Mouse (Mus musculus) c-Kit-positive CD71-negative TER-119-negative erythroid progenitor cells, embryonic 14.5 days (primary cell): ENCODE measurements around the gene Vinac1.

Source experiments
- DNase-seq: peaks from one replicate; pipeline ENCODE4 v3.0.0-alpha.2; 2013; ENCODE audit warnings: low read depth

Vinac1 gene

GRCm38 (mm10) chr2:129047811-129048210, at the start of gene Vinac1:
Gene Vinac1, minus strand, starts transcription at chr2:129048172.
- DNase-seq = no peak

GRCm38 (mm10) chr2:129093926-129094724, 46.2 kb upstream of the Vinac1 start:
- no peak for DNase-seq

DNA sequence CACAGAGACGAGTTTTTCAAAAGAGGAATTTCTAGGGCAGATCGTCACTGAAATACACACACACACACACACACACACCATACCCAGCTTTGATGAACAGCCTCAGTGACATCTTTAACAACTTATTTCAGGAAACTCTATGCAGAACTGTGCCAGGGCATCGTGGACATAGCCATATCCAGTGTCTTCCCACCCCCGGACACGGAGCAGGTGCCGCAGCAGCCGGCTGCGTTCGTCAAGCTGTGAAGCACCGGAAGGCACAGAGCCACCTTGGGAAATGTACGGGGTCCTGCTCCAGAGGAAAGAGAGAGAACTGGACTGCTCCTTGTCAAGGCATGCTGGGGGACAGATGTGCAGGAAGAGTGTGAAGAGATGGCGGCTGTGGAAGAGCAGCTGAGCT, 44.8 kb upstream of the Vinac1 start:
- no peak for DNase-seq

- DNase-seq = no peak
These were observed 42.4 kb upstream of the Vinac1 start for GRCm38 (mm10) chr2:129090370-129090769.

DNA sequence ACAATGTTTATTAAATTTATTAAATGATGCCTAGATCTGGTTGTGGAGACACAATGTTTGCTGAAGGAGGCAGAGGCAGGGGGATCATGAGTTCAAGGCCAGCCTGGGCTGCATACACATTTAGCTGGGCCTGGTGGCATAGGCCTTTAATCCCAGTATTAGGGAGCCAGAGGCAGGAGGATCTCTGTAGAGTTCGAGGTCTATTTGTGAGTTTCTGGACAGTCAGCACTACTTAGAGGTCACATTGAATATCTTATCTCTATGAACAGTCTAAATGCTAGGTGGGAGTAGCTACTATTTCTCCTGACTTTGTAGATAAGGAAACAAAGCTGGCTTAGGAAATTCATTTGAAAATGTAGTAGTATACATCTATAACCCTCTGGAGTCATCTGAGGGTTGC, 39.5 kb upstream of the Vinac1 start:
- DNase-seq = no peak

DNA sequence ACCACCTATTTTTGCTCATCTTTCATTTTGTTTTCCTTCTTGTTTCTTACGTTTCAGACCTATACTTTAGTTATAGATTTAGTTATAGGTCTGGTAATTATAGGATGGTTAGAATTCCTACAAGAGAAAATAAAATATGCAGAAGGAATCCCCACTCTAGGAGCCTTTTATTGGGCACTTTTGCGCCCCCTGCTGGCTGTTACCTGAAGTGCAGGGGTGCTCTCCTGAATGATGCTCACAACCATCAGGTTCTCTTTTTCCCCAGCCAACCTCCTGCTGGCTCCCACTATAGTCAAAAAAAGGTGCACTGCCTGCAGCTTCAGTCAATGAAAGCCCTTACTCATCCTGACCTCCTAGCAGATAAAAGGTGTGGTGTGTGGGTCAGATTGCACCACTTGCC, 37.0 kb upstream of the Vinac1 start:
- DNase-seq = no peak

- no peak for DNase-seq
These were observed 35.5 kb upstream of the Vinac1 start for GRCm38 (mm10) chr2:129083514-129083913.

- DNase-seq = no peak
These were observed 33.1 kb upstream of the Vinac1 start for GRCm38 (mm10) chr2:129081097-129081496.

GRCm38 (mm10) chr2:129079194-129079593, 31.2 kb upstream of the Vinac1 start:
- no peak for DNase-seq

DNA sequence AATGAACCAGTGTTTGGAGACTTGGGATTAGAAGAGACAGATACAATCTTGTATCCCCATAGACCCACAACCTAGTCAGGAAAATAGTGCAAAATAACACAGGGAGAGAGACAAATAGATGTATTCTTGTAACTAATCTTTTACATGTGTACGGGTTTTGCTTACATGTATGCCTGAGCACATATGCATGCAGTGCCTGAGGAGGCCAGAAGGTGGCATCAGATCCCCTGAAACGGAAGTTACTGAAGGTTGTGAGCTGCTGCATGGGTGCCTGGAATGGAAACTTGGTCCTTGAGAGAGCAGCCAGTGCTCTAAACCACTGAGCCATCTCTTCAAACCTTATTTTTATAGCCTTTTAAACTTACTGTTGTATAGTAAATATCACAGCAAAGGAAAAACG, 30.3 kb upstream of the Vinac1 start:
- DNase-seq = no peak

- no peak for DNase-seq
These were observed 22.3 kb upstream of the Vinac1 start for GRCm38 (mm10) chr2:129070296-129070695.

GRCm38 (mm10) chr2:129066326-129066725, 18.4 kb upstream of the Vinac1 start:
- peak; percentile 33 for DNase-seq

DNA sequence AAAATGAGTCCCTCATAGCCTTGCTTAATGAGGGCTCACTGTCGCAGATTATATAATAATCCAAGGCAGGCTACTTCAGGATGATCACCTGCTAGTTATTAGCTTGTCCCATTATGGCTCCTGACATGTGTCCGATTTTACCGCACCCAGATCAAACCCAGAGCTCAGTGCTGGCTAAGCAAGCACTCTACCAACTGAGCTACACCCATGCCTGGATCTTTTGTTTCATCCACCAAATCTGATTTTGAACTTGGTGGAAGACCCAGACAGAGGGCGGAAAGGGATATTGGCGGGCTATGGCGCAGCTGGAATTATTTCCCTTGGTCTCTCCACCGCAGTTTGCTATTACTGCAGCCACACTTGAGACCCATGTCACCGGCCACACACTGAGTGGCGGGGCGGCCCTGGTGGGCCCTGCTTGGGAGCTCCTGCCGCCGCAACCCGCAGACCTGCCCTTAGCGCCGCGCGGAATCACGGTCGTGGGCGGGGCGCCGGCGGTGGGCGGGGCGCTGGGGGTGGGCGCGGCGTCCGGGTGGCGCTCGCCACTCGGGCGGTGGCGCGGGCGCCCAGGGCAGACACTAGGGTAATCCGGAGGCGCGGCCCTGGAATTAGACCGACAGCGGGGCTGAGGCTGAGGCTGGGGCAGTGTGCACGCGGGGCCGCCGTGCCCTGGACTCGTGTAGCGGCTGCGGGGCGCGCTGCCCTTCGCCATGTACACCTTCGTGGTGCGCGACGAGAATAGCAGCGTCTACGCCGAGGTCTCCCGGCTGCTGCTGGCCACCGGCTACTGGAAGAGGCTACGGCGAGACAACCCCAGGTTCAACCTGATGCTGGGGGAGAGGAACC, 17.7 kb upstream of the Vinac1 start, which contains the start of gene Ttl:
Gene Ttl (plus strand): TSS at position 506 of the 846 bp plus-strand sequence.
- peak; percentile 52 for DNase-seq

DNA sequence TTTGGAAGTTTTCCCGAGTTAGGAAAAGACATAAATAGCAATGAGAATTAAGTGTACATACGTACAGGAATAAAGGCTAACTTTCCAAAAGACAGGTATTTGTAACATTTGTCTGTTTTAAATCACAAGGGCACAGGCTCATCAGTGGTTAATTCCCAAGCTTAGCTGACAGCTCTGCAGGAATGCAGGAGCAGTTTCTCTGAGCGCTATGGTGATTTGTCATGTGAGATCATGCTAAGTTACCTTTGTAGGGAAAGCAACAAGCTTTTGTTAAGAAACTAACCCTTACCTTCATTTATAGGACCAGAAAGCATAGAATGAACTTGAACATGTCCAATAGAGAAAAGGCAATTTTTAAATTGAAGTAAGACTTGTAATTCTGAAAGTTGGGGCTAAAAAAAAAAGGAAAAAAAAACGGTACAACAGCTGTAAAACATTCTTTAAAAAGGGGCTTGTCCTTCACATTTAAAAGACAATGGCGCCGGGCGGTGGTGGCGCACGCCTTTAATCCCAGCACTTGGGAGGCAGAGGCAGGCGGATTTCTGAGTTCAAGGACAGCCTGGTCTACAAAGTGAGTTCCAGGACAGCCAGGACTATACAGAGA, 13.6 kb upstream of the Vinac1 start:
- no peak for DNase-seq

GRCm38 (mm10) chr2:129057920-129058361, 10.0 kb upstream of the Vinac1 start:
- DNase-seq = no peak

GRCm38 (mm10) chr2:129057256-129057655, 9.3 kb upstream of the Vinac1 start:
- DNase-seq = no peak

DNA sequence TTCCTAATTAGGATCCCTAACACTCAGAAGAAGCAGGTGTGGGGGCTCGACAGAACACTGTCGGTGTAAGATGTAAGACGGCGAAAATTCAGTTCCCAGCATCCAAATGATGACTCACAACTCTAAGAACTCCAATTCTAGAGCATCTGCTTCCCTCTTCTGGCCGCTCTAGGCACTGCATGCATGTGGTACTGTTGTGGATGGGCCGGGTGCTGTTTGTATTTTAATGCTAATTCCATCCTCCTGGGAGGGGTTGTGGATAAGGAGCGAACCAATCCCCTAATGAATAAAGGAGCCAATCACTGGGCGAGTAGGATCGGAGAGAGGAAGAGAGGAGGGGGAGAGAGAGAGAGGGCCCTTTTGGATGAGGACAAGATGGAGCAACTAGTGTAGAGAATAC, 8.6 kb upstream of the Vinac1 start:
- no peak for DNase-seq

DNA sequence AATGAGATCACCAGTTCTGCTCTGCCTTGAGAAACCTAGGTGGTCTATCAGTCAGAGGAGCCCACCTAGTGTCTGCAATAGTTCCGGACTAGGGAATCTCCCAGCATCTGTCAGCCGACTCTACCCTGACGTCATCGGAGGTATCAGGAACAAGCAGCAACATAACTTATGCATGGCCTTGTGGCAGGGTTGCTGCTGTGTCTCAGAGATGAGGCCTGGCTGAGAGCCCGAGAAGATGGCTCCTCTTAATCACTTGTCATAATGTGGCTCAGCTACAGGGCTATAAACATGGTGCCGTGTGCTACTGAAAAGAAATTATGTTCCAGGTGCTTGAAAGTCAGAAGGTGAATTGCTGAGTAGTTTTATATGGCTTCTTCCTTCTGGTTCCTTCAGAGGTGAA, 7.8 kb upstream of the Vinac1 start:
- DNase-seq = no peak

DNA sequence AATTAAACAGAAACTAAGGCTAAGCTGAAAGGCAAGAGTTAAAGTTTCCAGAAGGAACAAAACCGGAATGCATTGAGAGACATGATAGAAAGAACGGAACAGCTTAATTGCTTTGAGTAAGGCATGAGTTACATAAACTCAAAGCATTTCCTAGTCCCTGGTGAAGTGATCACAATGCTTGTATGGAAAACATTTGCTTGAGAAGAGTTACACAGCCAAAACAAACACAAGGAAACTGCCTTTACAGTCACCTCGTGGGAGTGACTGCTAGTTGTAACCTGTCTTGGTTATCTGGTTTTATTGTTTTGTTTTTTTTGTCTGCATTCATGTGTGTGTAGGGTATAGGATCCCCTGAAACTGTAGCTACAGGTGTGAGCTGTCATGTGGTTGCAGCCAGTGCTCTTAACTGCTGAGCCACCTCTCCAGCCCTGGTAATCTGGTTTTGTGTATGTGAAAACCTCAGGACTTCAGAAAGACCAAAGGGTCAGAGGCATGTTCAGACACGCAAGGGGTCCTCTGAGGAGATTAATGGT, 4.5 kb upstream of the Vinac1 start:
- no peak for DNase-seq

GRCm38 (mm10) chr2:129046846-129047196, 1.2 kb downstream of the Vinac1 start:
- DNase-seq = no peak

GRCm38 (mm10) chr2:129046172-129046845, 1.7 kb downstream of the Vinac1 start:
- no peak for DNase-seq

GRCm38 (mm10) chr2:129040567-129040966, 7.4 kb downstream of the Vinac1 start:
- DNase-seq = no peak
